In the genomic region with DNA sequence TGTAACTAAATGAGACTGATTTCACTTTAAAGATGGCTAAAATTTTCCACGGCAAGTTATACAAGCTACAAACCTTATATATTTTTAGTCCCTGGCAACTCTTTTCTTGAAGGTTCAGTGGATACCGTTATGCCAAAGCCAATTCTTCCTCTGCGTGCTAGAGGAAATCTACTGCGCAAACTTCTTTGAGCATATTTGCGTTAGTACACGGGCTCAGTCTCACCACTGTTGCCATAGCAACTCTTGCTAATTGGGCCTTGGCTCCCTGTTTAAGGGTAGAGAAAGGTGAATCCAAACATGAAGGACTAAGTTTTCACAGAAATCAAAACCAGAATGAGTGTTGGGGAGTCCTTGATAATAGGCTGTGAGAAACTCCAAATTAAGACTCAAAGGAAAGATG, we compare ENCODE assay signal across 19 mouse cellular contexts.
A peak's percentile ranks its signal among the peaks of the same experiment; 100 is the strongest.
DNase-seq lines count a peak whose midpoint lies in the region; ATAC-seq and TF ChIP-seq lines count a peak whose summit lies in the region.
"Had no signal": no experiment of that assay in that cellular context is flagged by ENCODE, and none has a peak within 500 bp of the region (broad histone marks: within the 10 kb centered on the region; RNA-seq: fewer than 3 reads in every experiment).

No protein-coding gene starts in this region.

- H3K9ac ChIP-seq in forebrain, embryonic 16.5 days (replicated peaks; ENCODE audit: low read depth, low read length), result no peak overlapping the region
- H3K9ac ChIP-seq: intestine, embryonic 15.5 days had no signal

- TF ChIP-seq CTCF in left cerebral cortex, adult 2 months (IDR thresholded peaks at IDR 0.05), result no peak

- WGBS in forebrain, embryonic 16.5 days, result 20% methylated on average over 6 of the region's 6 CpGs

- no peak overlapping the region for H3K4me3 ChIP-seq in left cerebral cortex, adult 2 months
- no peak overlapping the region for H3K4me3 ChIP-seq in forebrain, embryonic 16.5 days (replicated peaks; ENCODE audit: low read length)
- H3K4me3 ChIP-seq: gastrocnemius, adult 2 months; heart, adult 2 months; intestine, embryonic 15.5 days had no signal

- peak overlapping the region; percentile 73 for H3K27ac ChIP-seq in left cerebral cortex, adult 2 months
- no peak overlapping the region for H3K27ac ChIP-seq in forebrain, embryonic 16.5 days (ENCODE audit: low read length)
- H3K27ac ChIP-seq: gastrocnemius, adult 2 months; heart, adult 2 months; intestine, embryonic 15.5 days had no signal

- H3K9me3 ChIP-seq in forebrain, embryonic 16.5 days (ENCODE audit: control insufficient read depth, low read length), result no peaks in the 10 kb centered on the region
- H3K9me3 ChIP-seq: intestine, embryonic 15.5 days had no signal

- DNase-seq in frontal cortex, postnatal 10 days (ENCODE audit: low spot score in 2 of 2), result no peak
- peak in 1 of 2 experiments; percentile 43 for DNase-seq in left cerebral cortex, adult 2 months (ENCODE audit: extremely low spot score in 1 of 2, low spot score in 2 of 2)
- no peak for DNase-seq in left cerebral cortex, adult 11 months (ENCODE audit: low spot score)
- peak; percentile 32 for DNase-seq in ZHBTc4 (ENCODE audit: low read depth, low spot score)
- DNase-seq in ovary, postnatal 36 days (ENCODE audit: low spot score), result no peak
- DNase-seq in spleen, adult 12 weeks (ENCODE audit: low spot score), result no peak
- DNase-seq: adrenal gland, postnatal 14 days; B cell, adult 2 months; cerebellum, adult 11 months; gastrocnemius, adult 2 months; heart, adult 2 months; heart, postnatal 10 days; kidney, postnatal 10 days; layer of hippocampus, postnatal 36 days; liver; lung, adult 2 months had no signal

- intact Hi-C loops in left cerebral cortex, adult 2 months (cut with DNase I), result loop anchor here (1.0 kb wide), 1 partner anchor 127 kb away; a partner anchor contains a TSS

- H3K36me3 ChIP-seq in forebrain, embryonic 16.5 days (ENCODE audit: control insufficient read depth, insufficient read depth), result no peaks in the 10 kb centered on the region
- H3K36me3 ChIP-seq: intestine, embryonic 15.5 days had no signal

- H3K4me2 ChIP-seq in forebrain, embryonic 16.5 days (ENCODE audit: low read length), result no peak overlapping the region
- H3K4me2 ChIP-seq: intestine, embryonic 15.5 days had no signal

- peak; percentile 54 for ATAC-seq in frontal cortex, adult (ENCODE audit: low TSS enrichment)
- ATAC-seq in forebrain, embryonic 16.5 days, result peak; percentile 70
- ATAC-seq: intestine, embryonic 15.5 days had no signal

- peaks cover 8% of the 10 kb centered on the region; the same call in 1 of the 2 replicates for H3K4me1 ChIP-seq in forebrain, embryonic 16.5 days (replicated peaks; ENCODE audit: control insufficient read depth, insufficient read depth, low read length)

- H3K27me3 ChIP-seq in forebrain, embryonic 16.5 days (replicated peaks; ENCODE audit: control insufficient read depth, insufficient read depth, low read length), result no peaks in the 10 kb centered on the region
- H3K27me3 ChIP-seq: intestine, embryonic 15.5 days had no signal
